11 mouse cellular contexts compared by ENCODE assay signal in the genomic region with DNA sequence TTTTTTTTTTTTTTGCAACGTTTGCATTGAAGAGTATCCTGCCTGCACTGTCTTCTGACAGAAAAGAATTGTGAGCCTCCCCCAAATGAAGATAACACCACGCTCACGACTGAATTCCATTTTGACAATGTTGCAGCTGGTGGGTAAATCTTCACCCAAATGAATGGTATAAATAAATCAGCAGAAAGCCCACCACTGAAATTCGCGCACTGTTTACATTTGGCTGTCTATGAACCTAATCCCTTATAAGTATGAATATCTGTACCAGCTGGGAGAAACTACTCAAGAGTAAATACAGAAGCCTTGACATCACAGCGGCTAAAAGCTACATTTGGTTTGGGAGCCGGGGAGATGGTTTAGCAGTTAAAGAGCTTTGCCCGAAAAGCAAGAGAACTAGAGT.
DNase-seq lines count a peak whose midpoint lies in the region; ATAC-seq lines count a peak whose summit lies in the region.
"Had no signal": no experiment of that assay in that cellular context is flagged by ENCODE, and none has a peak within 500 bp of the region (broad histone marks: within the 10 kb centered on the region; RNA-seq: fewer than 3 reads in every experiment).

No protein-coding gene starts in this region.

- no peaks in the 10 kb centered on the region for H3K9me3 ChIP-seq in heart, embryonic 10.5 days
- H3K9me3 ChIP-seq in neural tube, embryonic 11.5 days (ENCODE audit: control insufficient read depth, low read length): no peaks in the 10 kb centered on the region
- H3K9me3 ChIP-seq in limb, embryonic 13.5 days: no peaks in the 10 kb centered on the region
- H3K9me3 ChIP-seq in stomach, embryonic 16.5 days (replicated peaks; ENCODE audit: control insufficient read depth, low read length): no peaks in the 10 kb centered on the region

- no peaks in the 10 kb centered on the region for H3K4me1 ChIP-seq in heart, embryonic 10.5 days
- no peaks in the 10 kb centered on the region for H3K4me1 ChIP-seq in neural tube, embryonic 11.5 days (ENCODE audit: control insufficient read depth, insufficient read depth, low read length)
- H3K4me1 ChIP-seq in limb, embryonic 13.5 days: peaks cover 2% of the 10 kb centered on the region; the same call in 1 of the 2 replicates
- H3K4me1 ChIP-seq in stomach, embryonic 16.5 days (ENCODE audit: control insufficient read depth, insufficient read depth, low read length): peaks cover 7% of the 10 kb centered on the region; the same call in 1 of the 2 replicates

- H3K9ac ChIP-seq in neural tube, embryonic 11.5 days (ENCODE audit: low read length): no peak overlapping the region; the same call in 1 of the 2 replicates
- peak overlapping the region; percentile 61; the same call in 1 of the 2 replicates for H3K9ac ChIP-seq in limb, embryonic 13.5 days
- no peak overlapping the region for H3K9ac ChIP-seq in stomach, embryonic 16.5 days (ENCODE audit: low read length)

- peak overlapping the region; percentile 53; the same call in 1 of the 2 replicates for H3K4me3 ChIP-seq in heart, embryonic 10.5 days
- 0 out of 2 replicates have a peak overlapping the region, but pooled peaks have one; percentile 28 for H3K4me3 ChIP-seq in neural tube, embryonic 11.5 days (ENCODE audit: low read depth, low read length)
- H3K4me3 ChIP-seq in limb, embryonic 13.5 days: peak overlapping the region; percentile 44
- H3K4me3 ChIP-seq in stomach, embryonic 16.5 days (replicated peaks; ENCODE audit: low read length): peak overlapping the region; percentile 45

- DNase-seq in heart, embryonic 10.5 days (ENCODE audit: low spot score): no peak
- no peak for DNase-seq in heart, postnatal 4 days
- no peak for DNase-seq in neural tube, embryonic 11.5 days (ENCODE audit: low spot score)
- no peak for DNase-seq in neural tube, embryonic 10.5 days (ENCODE audit: extremely low spot score, low spot score)
- no peak for DNase-seq in T-cell, adult 2 months (ENCODE audit: low spot score)
- no peak for DNase-seq in adrenal gland, adult 2 months
- DNase-seq: cerebellum, adult 8-10 months; gastrocnemius, postnatal 10 days; thymus, postnatal 36 days had no signal

- H3K4me2 ChIP-seq in neural tube, embryonic 11.5 days (ENCODE audit: low read depth): peak overlapping the region; percentile 50
- H3K4me2 ChIP-seq in limb, embryonic 13.5 days (replicated peaks): peak overlapping the region; percentile 71
- H3K4me2 ChIP-seq in stomach, embryonic 16.5 days (ENCODE audit: low read depth, low read length): peak overlapping the region; percentile 80

- H3K36me3 ChIP-seq in heart, embryonic 10.5 days: no peaks in the 10 kb centered on the region
- no peaks in the 10 kb centered on the region for H3K36me3 ChIP-seq in neural tube, embryonic 11.5 days (ENCODE audit: control insufficient read depth, insufficient read depth, low read length)
- H3K36me3 ChIP-seq in limb, embryonic 13.5 days: no peaks in the 10 kb centered on the region
- no peaks in the 10 kb centered on the region for H3K36me3 ChIP-seq in stomach, embryonic 16.5 days (ENCODE audit: control insufficient read depth, insufficient read depth, low read length)

- no peak for ATAC-seq in neural tube, embryonic 11.5 days (ENCODE audit: insufficient read depth, low FRiP score, low TSS enrichment)
- ATAC-seq in limb, embryonic 13.5 days (ENCODE audit: low FRiP score, low read depth): no peak
- ATAC-seq in stomach, embryonic 16.5 days (ENCODE audit: insufficient read depth, low FRiP score): peak; percentile 47; the same call in 1 of the 2 replicates

- no peaks in the 10 kb centered on the region for H3K27me3 ChIP-seq in heart, embryonic 10.5 days (ENCODE audit: insufficient read depth, poor library complexity, severe bottlenecking)
- no peaks in the 10 kb centered on the region for H3K27me3 ChIP-seq in neural tube, embryonic 11.5 days (ENCODE audit: control insufficient read depth, insufficient read depth, low read length)
- no peaks in the 10 kb centered on the region for H3K27me3 ChIP-seq in limb, embryonic 13.5 days
- no peaks in the 10 kb centered on the region for H3K27me3 ChIP-seq in stomach, embryonic 16.5 days (ENCODE audit: control insufficient read depth, insufficient read depth, low read length)

- WGBS in heart, embryonic 10.5 days: 54% methylated on average over 8 of the region's 8 CpGs
- WGBS in neural tube, embryonic 11.5 days: 56% methylated on average over 8 of the region's 8 CpGs
- WGBS in limb, embryonic 13.5 days: 46% methylated on average over 8 of the region's 8 CpGs
- WGBS in stomach, embryonic 16.5 days: 18% methylated on average over 8 of the region's 8 CpGs

- H3K27ac ChIP-seq in heart, embryonic 10.5 days: no peak overlapping the region
- H3K27ac ChIP-seq in neural tube, embryonic 11.5 days (ENCODE audit: low read depth, low read length): no peak overlapping the region
- H3K27ac ChIP-seq in limb, embryonic 13.5 days: no peak overlapping the region; the same call in 1 of the 2 replicates
- no peak overlapping the region for H3K27ac ChIP-seq in stomach, embryonic 16.5 days (ENCODE audit: low read length)
